Mouse (Mus musculus) embryo, embryonic 9.5 days (tissue): ENCODE results near the gene Fars2.

ENCODE experiments used
- DNase-seq: peaks from one replicate; pipeline ENCODE4 v3.0.0-alpha.2; 2017; ENCODE audit errors: extremely low spot score

The Fars2 gene

GRCm38 (mm10) chr13:36218347-36218746 is 101.1 kb downstream of the Fars2 start:
- no peak for DNase-seq

- no peak for DNase-seq
Measured at GRCm38 (mm10) chr13:36219506-36219905, 102.3 kb downstream of the Fars2 start.

- no peak for DNase-seq
Measured at GRCm38 (mm10) chr13:36221897-36222296, 104.7 kb downstream of the Fars2 start.

- no peak for DNase-seq
Measured at GRCm38 (mm10) chr13:36222721-36223120, 105.5 kb downstream of the Fars2 start.

GRCm38 (mm10) chr13:36224431-36224830 is 107.2 kb downstream of the Fars2 start:
- DNase-seq, result no peak

GRCm38 (mm10) chr13:36242261-36242660 is 125.0 kb downstream of the Fars2 start:
- no peak for DNase-seq

GRCm38 (mm10) chr13:36253936-36254335 is 136.7 kb downstream of the Fars2 start:
- DNase-seq, result no peak

GRCm38 (mm10) chr13:36257213-36257612 is 140.0 kb downstream of the Fars2 start:
- DNase-seq, result no peak

GRCm38 (mm10) chr13:36259754-36260153 is 142.5 kb downstream of the Fars2 start:
- no peak for DNase-seq

- no peak for DNase-seq
Measured at GRCm38 (mm10) chr13:36261299-36261698, 144.1 kb downstream of the Fars2 start.

GRCm38 (mm10) chr13:36263240-36264095 is 146.3 kb downstream of the Fars2 start:
- DNase-seq, result no peak

GRCm38 (mm10) chr13:36264391-36264790 is 147.2 kb downstream of the Fars2 start:
- DNase-seq, result no peak

GRCm38 (mm10) chr13:36265342-36265744 is 148.1 kb downstream of the Fars2 start:
- no peak for DNase-seq

GRCm38 (mm10) chr13:36267399-36267798 is 150.2 kb downstream of the Fars2 start:
- no peak for DNase-seq

- no peak for DNase-seq
Measured at GRCm38 (mm10) chr13:36270867-36271266, 153.7 kb downstream of the Fars2 start.

GRCm38 (mm10) chr13:36273497-36273896 is 156.3 kb downstream of the Fars2 start:
- no peak for DNase-seq

GRCm38 (mm10) chr13:36276194-36276593 is 159.0 kb downstream of the Fars2 start:
- DNase-seq, result no peak

- peak; percentile 79 for DNase-seq
Measured at GRCm38 (mm10) chr13:36282018-36282417, 164.8 kb downstream of the Fars2 start.

- DNase-seq, result peak; percentile 78
Measured at GRCm38 (mm10) chr13:36282785-36283544, 165.8 kb downstream of the Fars2 start.

GRCm38 (mm10) chr13:36283545-36284067 is 166.4 kb downstream of the Fars2 start:
- no peak for DNase-seq

- no peak for DNase-seq
Measured at GRCm38 (mm10) chr13:36284097-36284496, 166.9 kb downstream of the Fars2 start.

GRCm38 (mm10) chr13:36285235-36285634 is 168.0 kb downstream of the Fars2 start:
- no peak for DNase-seq

- no peak for DNase-seq
Measured at GRCm38 (mm10) chr13:36293511-36293910, 176.3 kb downstream of the Fars2 start.
